Mouse (Mus musculus) G1E (cell line): ENCODE measurements around the gene Crb2.

Experiments
- CTCF ChIP-seq: IDR thresholded peaks from 2 replicates; pipeline ENCODE4 v1.5.1; 2012; ENCODE audit warnings: low read depth, low read length, inconsistent platforms, mixed read lengths
- GATA1 ChIP-seq: IDR thresholded peaks from 2 replicates; pipeline ENCODE4 v1.6.1; 2012; ENCODE audit warnings: borderline replicate concordance, low read length, inconsistent platforms, mixed read lengths
- GATA2 ChIP-seq: IDR thresholded peaks from 2 replicates; pipeline ENCODE4 v1.6.1; 2012; ENCODE audit warnings: low read depth, low read length, inconsistent platforms, borderline replicate concordance
- POLR2AphosphoS5 ChIP-seq: IDR thresholded peaks from 2 replicates; pipeline ENCODE4 v1.6.1; 2012; ENCODE audit warnings: low read depth, low read length, inconsistent platforms; ENCODE audit not compliant: insufficient replicate concordance
- TAL1 ChIP-seq: conservative IDR thresholded peaks from 2 replicates; pipeline ENCODE4 v1.6.1; 2012; ENCODE audit warnings: low read depth, low read length, inconsistent platforms, mixed read lengths

DNA sequence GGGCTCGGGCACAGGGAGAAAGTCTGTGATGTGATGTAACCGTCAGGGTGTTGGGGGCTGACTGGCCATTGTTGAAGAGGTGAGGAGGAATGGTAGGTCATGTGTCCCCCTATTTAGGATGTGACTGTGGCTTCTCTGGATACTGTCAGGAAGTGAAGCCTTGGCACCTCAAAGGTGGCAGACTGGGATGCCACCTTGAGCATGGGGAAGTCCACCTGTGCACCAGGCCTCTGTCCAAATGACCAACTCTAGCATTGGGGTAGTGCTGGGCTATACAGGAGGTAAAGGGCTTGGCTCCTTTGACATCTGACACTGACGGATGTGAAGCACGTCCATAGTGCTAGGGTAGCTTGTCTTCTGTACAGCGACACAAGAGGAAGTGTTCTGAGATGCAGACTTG lies 36.4 kb downstream of the Crb2 start:
- TF ChIP-seq CTCF (no peak), GATA1 (no peak), TAL1 (no peak), POLR2AphosphoS5 (no peak), GATA2 (no peak)
